Mouse (Mus musculus): ENCODE measurements at regions not wholly inside any gene's neighbourhood (a gene's known extent, or its start where the extent isn't known, plus 50 kb on each side); places are given as distances from the start of the nearest gene placed in this dataset.

- no peak for DNase-seq (ENCODE audit: extremely low spot score in 1 of 2, low spot score in 1 of 2)
These were observed 284.3 kb upstream of the Rbms1 start for GRCm38 (mm10) chr2:61247336-61247735.

GRCm38 (mm10) chr2:61246691-61247258 lies 283.8 kb upstream of the Rbms1 start:
- DNase-seq (ENCODE audit: extremely low spot score in 1 of 2, low spot score in 1 of 2), result no peak

DNA sequence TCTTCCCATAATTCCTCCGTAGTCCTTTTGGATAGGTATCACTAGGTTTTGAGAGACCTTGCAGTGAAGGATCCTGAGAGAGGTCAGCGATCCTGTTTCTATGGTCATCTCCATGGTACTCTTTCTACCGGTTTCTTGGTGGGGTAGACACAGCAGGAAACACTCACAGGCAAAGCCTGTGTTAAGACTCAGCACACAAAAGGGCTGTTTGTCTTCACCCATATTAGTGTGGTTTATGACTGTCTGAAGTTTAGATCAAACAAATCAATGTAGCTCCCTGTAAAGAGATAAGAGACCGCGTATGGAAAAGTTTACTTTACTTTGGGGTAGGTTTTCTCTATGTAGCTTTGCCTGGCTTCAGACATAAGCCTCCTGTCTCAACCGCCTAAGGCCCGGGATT lies 282.5 kb upstream of the Rbms1 start:
- no peak for DNase-seq (ENCODE audit: extremely low spot score in 1 of 2, low spot score in 1 of 2)

DNA sequence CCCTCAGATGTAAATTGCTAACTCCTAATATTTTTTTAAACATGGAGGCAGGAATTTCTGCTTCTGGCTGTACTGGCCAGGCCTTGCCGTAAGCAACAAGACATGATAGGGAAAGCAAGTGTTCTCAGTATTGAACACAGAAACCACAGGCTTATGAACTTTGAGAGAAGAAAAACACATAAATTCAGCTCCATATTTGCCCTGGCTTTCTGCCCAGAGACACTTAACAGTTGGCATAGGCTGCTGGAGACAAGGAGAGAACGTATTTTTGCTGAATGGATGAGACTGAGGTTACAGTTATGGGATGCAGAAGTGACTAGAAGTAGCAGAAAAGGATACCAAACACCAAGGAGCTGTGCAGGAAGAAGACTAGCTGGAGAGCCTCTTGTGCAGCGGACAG lies 258.7 kb upstream of the Rbms1 start:
- no peak for DNase-seq (ENCODE audit: extremely low spot score in 1 of 2, low spot score in 1 of 2)

GRCm38 (mm10) chr2:61221157-61221556 lies 258.2 kb upstream of the Rbms1 start:
- no peak for DNase-seq (ENCODE audit: extremely low spot score in 1 of 2, low spot score in 1 of 2)

- DNase-seq (ENCODE audit: extremely low spot score in 1 of 2, low spot score in 1 of 2), result no peak
These were observed 251.0 kb upstream of the Rbms1 start for GRCm38 (mm10) chr2:61213951-61214350.

- DNase-seq (ENCODE audit: extremely low spot score in 1 of 2, low spot score in 1 of 2), result no peak
These were observed 238.4 kb upstream of the Rbms1 start for GRCm38 (mm10) chr2:61201387-61201786.

DNA sequence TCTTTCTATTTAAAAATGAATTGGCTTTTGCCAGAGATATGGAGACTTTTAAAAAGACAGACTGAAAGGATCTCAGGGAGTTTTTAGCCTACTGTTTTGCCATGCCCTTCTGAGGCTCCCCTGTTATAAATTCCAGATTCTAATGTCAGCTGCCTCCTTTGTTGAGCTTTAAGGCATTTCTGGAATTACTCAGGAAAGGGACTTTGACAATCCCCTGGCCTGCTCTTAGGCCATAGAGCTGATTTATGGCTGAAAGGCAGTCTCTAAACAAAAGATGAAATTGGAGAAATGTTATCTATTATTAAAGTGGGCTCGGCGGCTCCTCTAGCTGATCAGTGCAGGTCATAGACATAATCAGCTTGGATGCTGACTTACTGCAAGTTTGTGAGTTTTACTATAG lies 231.0 kb upstream of the Rbms1 start:
- no peak for DNase-seq (ENCODE audit: extremely low spot score in 1 of 2, low spot score in 1 of 2)

- no peak for DNase-seq (ENCODE audit: extremely low spot score in 1 of 2, low spot score in 1 of 2)
These were observed 219.5 kb upstream of the Rbms1 start for GRCm38 (mm10) chr2:61182424-61182979.

- DNase-seq (ENCODE audit: extremely low spot score in 1 of 2, low spot score in 1 of 2), result no peak
These were observed 214.8 kb upstream of the Rbms1 start for GRCm38 (mm10) chr2:61177801-61178200.

DNA sequence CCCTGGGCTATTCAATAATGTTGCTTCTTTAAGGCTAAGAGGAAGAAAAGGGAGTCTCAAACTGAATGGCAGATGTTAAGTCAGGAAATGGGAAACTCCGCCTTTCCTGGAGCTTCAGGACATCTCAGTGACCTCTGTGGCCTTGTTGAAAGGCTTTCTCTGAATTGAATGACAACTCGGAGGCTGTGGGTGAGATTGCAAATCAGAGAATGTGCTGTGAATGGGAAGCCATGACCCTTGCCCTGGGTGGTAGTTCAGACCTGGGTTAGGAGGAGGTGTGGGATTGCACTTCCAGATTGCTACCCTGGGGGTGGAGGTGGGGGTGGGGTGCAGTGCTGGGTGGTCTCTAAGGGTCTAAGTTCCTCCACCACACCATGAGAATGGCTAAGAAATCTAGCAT lies 213.8 kb upstream of the Rbms1 start:
- no peak for DNase-seq (ENCODE audit: extremely low spot score in 1 of 2, low spot score in 1 of 2)

DNA sequence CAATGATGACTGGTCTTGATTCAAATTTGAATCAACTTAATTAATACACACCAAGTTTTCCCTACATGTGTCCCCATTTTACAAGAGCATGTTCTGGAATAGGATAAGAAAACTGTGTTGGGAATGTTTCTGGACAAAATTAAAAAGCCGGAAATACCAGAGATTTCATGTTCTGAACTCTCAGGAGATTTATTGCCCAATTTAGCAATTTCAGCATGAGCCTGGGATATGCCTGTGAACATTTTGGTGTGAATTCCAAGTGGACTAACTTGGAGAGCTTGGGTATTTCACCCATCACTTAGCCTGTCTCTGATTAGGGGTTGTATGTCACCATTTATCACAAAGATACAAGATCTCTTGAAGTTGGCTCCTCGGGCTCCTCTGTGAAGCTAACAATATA lies 210.6 kb upstream of the Rbms1 start:
- DNase-seq (ENCODE audit: extremely low spot score in 1 of 2, low spot score in 1 of 2), result no peak

- DNase-seq (ENCODE audit: extremely low spot score in 1 of 2, low spot score in 1 of 2), result no peak
These were observed 198.3 kb upstream of the Rbms1 start for GRCm38 (mm10) chr2:61161336-61161735.

DNA sequence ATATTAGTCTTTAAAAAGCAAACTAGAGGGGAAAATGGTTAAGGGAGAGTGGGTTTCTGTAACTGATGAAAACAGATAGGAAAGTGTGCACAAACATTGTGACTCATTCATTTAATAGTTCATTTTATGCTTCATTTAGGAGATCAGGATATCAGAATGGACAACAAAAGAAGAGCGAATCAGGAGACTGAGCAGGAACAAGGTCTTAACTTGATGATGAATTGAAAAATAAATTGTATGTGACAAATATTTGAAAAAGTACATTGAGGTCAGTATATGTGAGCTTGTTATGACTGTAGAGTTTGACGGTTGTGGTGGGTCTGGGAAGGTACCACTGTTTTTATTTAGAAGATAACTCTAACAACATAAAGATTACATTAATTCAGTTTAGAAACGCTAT lies 196.8 kb upstream of the Rbms1 start:
- DNase-seq (ENCODE audit: extremely low spot score in 1 of 2, low spot score in 1 of 2), result no peak

DNA sequence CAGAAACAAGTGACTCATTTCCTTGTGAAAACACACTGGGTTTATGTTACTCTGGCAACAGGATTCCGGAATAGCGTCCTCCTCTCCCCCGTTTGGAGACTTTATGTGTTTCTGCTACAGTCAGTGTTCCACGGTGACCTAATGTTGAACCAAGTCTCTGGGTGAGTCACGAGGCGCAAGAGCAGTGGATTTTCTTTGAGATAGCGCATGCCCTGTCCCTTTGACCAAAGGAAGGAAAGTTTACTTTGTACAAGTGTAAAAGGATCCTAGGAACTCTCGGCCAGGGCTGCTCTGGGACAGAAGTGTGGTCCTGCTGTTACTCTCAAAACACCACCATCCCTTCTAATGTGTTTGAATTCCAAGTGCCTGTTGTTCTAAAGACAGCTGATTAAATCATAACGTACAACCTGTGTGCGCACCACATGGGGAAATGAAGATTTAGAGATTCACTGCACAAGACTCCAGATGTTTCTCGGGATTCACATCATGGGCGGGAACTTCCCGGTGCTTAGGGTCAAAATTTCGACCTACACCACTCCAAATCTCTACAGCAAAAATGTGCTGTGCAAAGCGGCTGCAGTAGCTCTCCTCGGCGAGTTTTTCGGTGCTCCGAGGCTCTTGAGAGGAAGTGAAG lies 176.1 kb upstream of the Rbms1 start:
- peak in 1 of 2 experiments; percentile 10 for DNase-seq (ENCODE audit: extremely low spot score in 1 of 2, low spot score in 1 of 2)

DNA sequence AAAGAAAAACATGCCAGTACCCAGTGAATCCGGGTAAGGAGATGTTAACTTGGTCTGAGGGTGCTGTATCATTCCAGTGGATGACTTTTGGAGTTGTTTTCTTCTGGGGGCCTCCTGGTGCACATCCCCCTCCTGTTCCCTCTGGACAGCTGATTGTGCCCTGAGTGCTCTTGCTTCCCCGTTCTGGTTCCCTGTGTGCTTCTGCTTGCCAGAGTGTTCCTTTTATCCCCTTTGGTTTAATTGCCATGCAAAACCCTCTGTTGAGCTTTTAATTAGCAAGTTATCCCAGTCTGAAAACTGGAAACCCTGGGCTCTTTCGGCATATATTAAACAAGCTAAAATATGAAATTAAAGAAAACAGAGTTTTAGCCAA lies 175.6 kb upstream of the Rbms1 start:
- DNase-seq (ENCODE audit: extremely low spot score in 1 of 2, low spot score in 1 of 2), result no peak

DNA sequence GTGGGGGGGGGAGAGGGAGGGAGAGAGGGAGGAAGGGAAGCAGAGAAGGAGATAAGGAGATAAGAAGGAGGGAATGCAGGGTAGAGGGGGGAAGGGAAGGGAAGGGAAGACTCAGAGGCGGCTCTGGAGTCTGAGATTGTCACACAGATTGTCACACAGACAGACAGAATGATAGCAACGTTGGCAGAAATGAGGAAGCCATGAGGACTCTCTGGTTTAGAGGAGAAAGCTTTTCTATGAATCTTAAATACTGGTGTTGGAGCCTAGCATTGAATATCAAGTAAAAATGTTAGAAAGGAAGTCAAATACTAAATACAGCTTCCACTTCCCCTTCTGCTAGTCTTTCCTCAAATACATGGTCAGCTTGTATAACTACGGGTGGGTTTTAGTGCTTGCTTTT lies 174.4 kb upstream of the Rbms1 start:
- no peak for DNase-seq (ENCODE audit: extremely low spot score in 1 of 2, low spot score in 1 of 2)

DNA sequence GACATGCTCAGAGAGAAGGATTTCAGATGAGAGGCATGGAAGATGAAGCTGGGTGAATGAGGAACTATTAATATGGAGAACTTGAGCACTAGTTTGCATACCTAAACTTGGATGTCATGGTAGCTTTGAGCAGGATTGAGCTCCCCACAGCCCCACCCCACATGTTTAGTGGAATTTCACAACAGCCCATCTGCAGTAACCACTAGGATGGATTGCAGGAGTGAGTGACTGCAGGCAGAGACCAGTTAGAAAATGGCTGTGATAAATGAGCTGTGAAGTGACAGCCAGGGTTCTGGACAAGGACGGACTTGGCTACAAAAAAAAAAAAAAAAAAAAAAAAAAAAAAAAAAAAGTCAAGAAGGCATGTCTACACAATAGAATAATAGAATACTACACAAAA lies 173.9 kb upstream of the Rbms1 start:
- DNase-seq (ENCODE audit: extremely low spot score in 1 of 2, low spot score in 1 of 2), result no peak

DNA sequence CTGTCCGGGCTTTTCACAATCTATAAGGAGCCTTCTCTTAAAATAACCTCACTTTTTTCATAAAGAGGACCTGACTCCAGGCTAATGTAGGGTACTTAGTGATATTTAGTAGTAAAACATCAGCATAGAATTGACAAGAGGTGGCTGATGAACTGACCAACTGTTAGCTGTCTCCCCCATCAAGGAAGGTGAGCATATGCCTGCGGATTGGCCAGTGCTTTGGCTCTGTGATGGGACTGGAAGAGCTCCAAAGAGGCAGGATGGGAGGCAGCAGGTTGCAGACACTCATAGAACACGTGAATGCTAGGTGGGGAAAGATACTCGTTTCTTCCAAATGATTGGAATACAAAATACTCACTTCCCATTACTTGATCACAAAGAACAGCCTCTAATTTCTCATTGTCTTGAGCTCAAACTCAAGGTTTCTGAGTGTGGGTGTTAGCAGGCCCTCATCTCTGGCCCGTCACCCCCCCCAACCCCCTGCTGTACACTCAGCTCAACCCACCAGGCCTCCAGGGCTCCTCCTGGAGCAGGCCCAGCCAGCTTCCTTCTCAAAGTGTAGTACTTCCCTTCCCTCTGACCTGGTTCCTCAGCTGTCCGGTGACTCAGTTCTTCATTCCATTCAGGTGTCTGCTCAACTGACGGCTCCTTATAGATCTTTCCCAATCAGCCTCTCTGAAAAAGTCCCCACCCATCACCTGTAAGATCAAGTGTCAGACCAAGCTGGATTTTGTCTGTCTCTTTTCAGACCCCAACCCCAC lies 160.2 kb upstream of the Rbms1 start:
- DNase-seq (ENCODE audit: extremely low spot score in 1 of 2, low spot score in 1 of 2), result no peak

GRCm38 (mm10) chr2:61121281-61121680 lies 158.3 kb upstream of the Rbms1 start:
- no peak for DNase-seq (ENCODE audit: extremely low spot score in 1 of 2, low spot score in 1 of 2)

- DNase-seq (ENCODE audit: extremely low spot score in 1 of 2, low spot score in 1 of 2), result no peak
These were observed 151.6 kb upstream of the Rbms1 start for GRCm38 (mm10) chr2:61114620-61115019.

GRCm38 (mm10) chr2:61113916-61114315 lies 150.9 kb upstream of the Rbms1 start:
- no peak for DNase-seq (ENCODE audit: extremely low spot score in 1 of 2, low spot score in 1 of 2)

Data from layer of hippocampus, postnatal 25 days (tissue).